Comparison of ENCODE assay signal across 8 mouse cellular contexts in the genomic region with DNA sequence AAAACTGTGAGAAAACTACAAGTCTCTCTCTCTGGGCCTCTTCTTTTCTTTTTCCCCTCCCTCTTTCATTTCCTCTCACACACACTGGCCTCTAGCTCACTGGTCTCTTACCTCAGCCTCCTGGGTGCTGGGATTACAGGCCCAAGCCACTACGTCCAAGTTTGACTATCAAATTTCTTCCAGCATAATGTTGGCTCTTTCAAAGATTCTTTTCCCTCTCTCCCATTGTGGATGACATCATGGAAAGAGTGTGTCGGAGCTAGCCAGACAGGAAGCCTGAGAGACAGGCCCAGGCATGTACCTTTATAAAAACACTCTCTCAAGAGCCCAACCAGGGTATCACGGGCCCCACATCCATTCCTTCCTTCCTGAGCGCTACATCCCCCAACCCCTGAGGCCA. TPM values are rescaled to one million over a fixed set of nuclear protein-coding genes. Genes with fewer than 3 reads are reported as not detected.
A peak's percentile ranks its signal among the peaks of the same experiment; 100 is the strongest.
DNase-seq lines count a peak whose midpoint lies in the region; ATAC-seq lines count a peak whose summit lies in the region.

No protein-coding gene starts in this region.

- no peaks in the 10 kb centered on the region for H3K27me3 ChIP-seq in heart, embryonic 14.5 days (ENCODE audit: control insufficient read depth, insufficient read depth, low read length)

- peaks cover 40 to 66% of the 10 kb centered on the region in 2 experiments for H3K4me1 ChIP-seq in heart, embryonic 14.5 days (ENCODE audit: control insufficient read depth in 2 of 2, insufficient read depth in 2 of 2, low read length in 2 of 2)

- ATAC-seq in CD4-positive, CD25-positive, alpha-beta regulatory T cell, adult 4 months: peak; percentile 92
- 0 out of 2 replicates have a peak, but pooled peaks have one; percentile 6 for ATAC-seq in heart, embryonic 14.5 days (ENCODE audit: insufficient number of reproducible peaks, insufficient read depth, low FRiP score, low read depth)
- no peak for ATAC-seq in granulocyte monocyte progenitor cell, adult 5-6 weeks (replicated peaks; ENCODE audit: poor library complexity, severe bottlenecking)
- no peak for ATAC-seq in erythroid progenitor cell, adult 5-6 weeks (replicated peaks; ENCODE audit: low FRiP score, poor library complexity, severe bottlenecking)

- H3K36me3 ChIP-seq in heart, embryonic 14.5 days (ENCODE audit: control insufficient read depth, insufficient read depth, low read length): peaks cover 25% of the 10 kb centered on the region

- peak overlapping the region; percentile 34 for H3K4me2 ChIP-seq in heart, embryonic 14.5 days (ENCODE audit: low read length)

- peak overlapping the region; percentile 58 for H3K9ac ChIP-seq in heart, embryonic 14.5 days (ENCODE audit: low read length)

- peaks cover 8% of the 10 kb centered on the region; the same call in 1 of the 2 replicates for H3K9me3 ChIP-seq in heart, embryonic 14.5 days (ENCODE audit: control insufficient read depth, low read length)

- 2% methylated on average over 4 of the region's 4 CpGs for WGBS in heart, embryonic 14.5 days

- peak overlapping the region; percentile 96 to 98 for H3K27ac ChIP-seq in heart, embryonic 14.5 days (replicated peaks in 1 of 2; ENCODE audit: control insufficient read depth in 1 of 2, insufficient read depth in 1 of 2, low read depth in 2 of 2, low read length in 2 of 2)

- H3K4me3 ChIP-seq in heart, embryonic 14.5 days (ENCODE audit: control insufficient read depth in 1 of 2, insufficient read depth in 1 of 2, low read depth in 1 of 2, low read length in 2 of 2): no peak overlapping the region

- DNase-seq in embryo, embryonic 10.5 days (ENCODE audit: low spot score): peak; percentile 69
- DNase-seq in kidney, postnatal 25 days: peak; percentile 23 to 48
- DNase-seq in naive thymus-derived CD4-positive, alpha-beta T cell, adult 2 months (ENCODE audit: low read depth): peak; percentile 70
- DNase-seq in layer of hippocampus, postnatal 36 days: no peak

RNA-seq across cellular contexts. Expression of a gene that starts 22.0 kb away (rescaled TPM):
- 10 to 100 TPM; 45.2 to 46.1 TPM for polyA plus RNA-seq in CD4-positive, CD25-positive, alpha-beta regulatory T cell, adult 4 months (2017; shearing (Covaris generic))
- polyA plus RNA-seq in heart, embryonic 14.5 days (2014; fragmentation: Nextera tagmentation; extraction: Ambion mirVana): 196 and 201 TPM in 2 replicates
- 10 to 100 TPM; 29.0 to 30.9 TPM for total RNA-seq in layer of hippocampus, postnatal 36 days (2021)
- 0.04 and 0.73 TPM in 2 replicates for total RNA-seq in granulocyte monocyte progenitor cell, adult 5-6 weeks (2014; fragmentation: Nextera tagmentation)
- total RNA-seq in granulocyte monocyte progenitor cell, adult 5-6 weeks (2017): 0.78 and 1.5 TPM in 2 replicates
- 1.7 and 2.2 TPM in 2 replicates for total RNA-seq in erythroid progenitor cell, adult 5-6 weeks (2015; ENCODE audit: low replicate concordance)
- 5.4 and 12.9 TPM in 2 replicates for total RNA-seq in erythroid progenitor cell, adult 5-6 weeks (2017; ENCODE audit: low replicate concordance)

Comparison
In these comparisons a context has a peak if more than half of its experiments do, and no peak if none do; other contexts are left out.
1. ATAC-seq: peak in CD4-positive, CD25-positive, alpha-beta regulatory T cell, adult 4 months (single experiment) and heart, embryonic 14.5 days (single experiment); none in granulocyte monocyte progenitor cell, adult 5-6 weeks (single experiment) and erythroid progenitor cell, adult 5-6 weeks (single experiment).
2. DNase-seq: peak in embryo, embryonic 10.5 days (single experiment), kidney, postnatal 25 days (2 of 2) and naive thymus-derived CD4-positive, alpha-beta T cell, adult 2 months (single experiment); none in layer of hippocampus, postnatal 36 days (0 of 2).